In genomic region chr17:78361939-78362728, GRCm38 (mm10) we compare ENCODE assay signal across 8 mouse cellular contexts. TPM values are rescaled to one million over a fixed set of nuclear protein-coding genes. Genes with fewer than 3 reads are reported as not detected.
DNase-seq lines count a peak whose midpoint lies in the region; ATAC-seq lines count a peak whose summit lies in the region.

No protein-coding gene starts in this region.

- WGBS in kidney, embryonic 14.5 days = 69% methylated on average over 13 of the region's 13 CpGs
- WGBS in heart, embryonic 14.5 days = 66% methylated on average over 13 of the region's 13 CpGs
- 48% methylated on average over 13 of the region's 13 CpGs for WGBS in liver, embryonic 11.5 days
- 88% methylated on average over 13 of the region's 13 CpGs for WGBS in forebrain, embryonic 16.5 days

- peaks cover 15% of the 10 kb centered on the region for H3K4me1 ChIP-seq in kidney, embryonic 14.5 days (ENCODE audit: control insufficient read depth, insufficient read depth, low read length)
- peaks cover 0 to 5% of the 10 kb centered on the region in 2 experiments; a peak in 3 of 4 replicates for H3K4me1 ChIP-seq in heart, embryonic 14.5 days (ENCODE audit: control insufficient read depth in 2 of 2, insufficient read depth in 2 of 2, low read length in 2 of 2)
- H3K4me1 ChIP-seq in liver, embryonic 11.5 days (replicated peaks; ENCODE audit: control insufficient read depth, insufficient read depth, low read length) = peaks cover 5% of the 10 kb centered on the region
- H3K4me1 ChIP-seq in forebrain, embryonic 16.5 days (replicated peaks; ENCODE audit: control insufficient read depth, insufficient read depth, low read length) = peaks cover 11% of the 10 kb centered on the region

- H3K4me2 ChIP-seq in kidney, embryonic 14.5 days (replicated peaks; ENCODE audit: low read depth, low read length) = no peak overlapping the region
- H3K4me2 ChIP-seq in heart, embryonic 14.5 days (ENCODE audit: low read length) = no peak overlapping the region
- H3K4me2 ChIP-seq in liver, embryonic 11.5 days = peak overlapping the region; percentile 50
- no peak overlapping the region for H3K4me2 ChIP-seq in forebrain, embryonic 16.5 days (ENCODE audit: low read length)

- H3K9me3 ChIP-seq in kidney, embryonic 14.5 days (ENCODE audit: control insufficient read depth, low read length) = no peaks in the 10 kb centered on the region
- H3K9me3 ChIP-seq in heart, embryonic 14.5 days (ENCODE audit: control insufficient read depth, low read length) = no peaks in the 10 kb centered on the region
- no peaks in the 10 kb centered on the region for H3K9me3 ChIP-seq in liver, embryonic 11.5 days (ENCODE audit: control insufficient read depth, low read length)
- no peaks in the 10 kb centered on the region for H3K9me3 ChIP-seq in forebrain, embryonic 16.5 days (ENCODE audit: control insufficient read depth, low read length)

- H3K9ac ChIP-seq in kidney, embryonic 14.5 days (ENCODE audit: low read depth, low read length) = no peak overlapping the region
- H3K9ac ChIP-seq in heart, embryonic 14.5 days (ENCODE audit: low read length) = no peak overlapping the region
- 0 out of 2 replicates have a peak overlapping the region, but pooled peaks have one; percentile 21 for H3K9ac ChIP-seq in liver, embryonic 11.5 days (ENCODE audit: low read depth, low read length)
- H3K9ac ChIP-seq in forebrain, embryonic 16.5 days (replicated peaks; ENCODE audit: low read depth, low read length) = no peak overlapping the region

- ATAC-seq in kidney, embryonic 14.5 days (ENCODE audit: low FRiP score, low TSS enrichment) = no peak
- no peak; the same call in 1 of the 2 replicates for ATAC-seq in heart, embryonic 14.5 days (ENCODE audit: insufficient number of reproducible peaks, insufficient read depth, low FRiP score, low read depth)
- ATAC-seq in liver, embryonic 11.5 days (replicated peaks; ENCODE audit: low FRiP score) = peak; percentile 54; the same call in 1 of the 2 replicates
- ATAC-seq in cerebellum, adult (ENCODE audit: insufficient number of reproducible peaks, low FRiP score, low TSS enrichment) = no peak
- no peak for ATAC-seq in forebrain, embryonic 16.5 days

- no peaks in the 10 kb centered on the region; the same call in 1 of the 2 replicates for H3K36me3 ChIP-seq in kidney, embryonic 14.5 days (ENCODE audit: control insufficient read depth, insufficient read depth, low read length)
- H3K36me3 ChIP-seq in heart, embryonic 14.5 days (ENCODE audit: control insufficient read depth, insufficient read depth, low read length) = no peaks in the 10 kb centered on the region
- no peaks in the 10 kb centered on the region for H3K36me3 ChIP-seq in liver, embryonic 11.5 days (ENCODE audit: control insufficient read depth, insufficient read depth, low read length)
- no peaks in the 10 kb centered on the region for H3K36me3 ChIP-seq in forebrain, embryonic 16.5 days (ENCODE audit: control insufficient read depth, insufficient read depth)

- peak; percentile 57 for DNase-seq in kidney, adult 11 months
- no peak for DNase-seq in liver, embryonic 11.5 days (ENCODE audit: low spot score)
- DNase-seq in spleen, adult 18-20 months = peak; percentile 55 to 64
- no peak for DNase-seq in cerebellum, adult 11 months

- no peaks in the 10 kb centered on the region; the same call in 1 of the 2 replicates for H3K27me3 ChIP-seq in kidney, embryonic 14.5 days (ENCODE audit: control insufficient read depth, insufficient read depth, low read length)
- no peaks in the 10 kb centered on the region for H3K27me3 ChIP-seq in heart, embryonic 14.5 days (ENCODE audit: control insufficient read depth, insufficient read depth, low read length)
- H3K27me3 ChIP-seq in liver, embryonic 11.5 days (replicated peaks; ENCODE audit: control insufficient read depth, insufficient read depth, low read length) = no peaks in the 10 kb centered on the region
- no peaks in the 10 kb centered on the region for H3K27me3 ChIP-seq in forebrain, embryonic 16.5 days (replicated peaks; ENCODE audit: control insufficient read depth, insufficient read depth, low read length)

- no peak overlapping the region for H3K27ac ChIP-seq in kidney, embryonic 14.5 days (ENCODE audit: low read depth, low read length)
- H3K27ac ChIP-seq in heart, embryonic 14.5 days (replicated peaks in 1 of 2; ENCODE audit: control insufficient read depth in 1 of 2, insufficient read depth in 1 of 2, low read depth in 2 of 2, low read length in 2 of 2) = peak overlapping the region; percentile 56 to 57
- peak overlapping the region; percentile 41; the same call in 1 of the 2 replicates for H3K27ac ChIP-seq in liver, embryonic 11.5 days (ENCODE audit: low read depth, low read length)
- no peak overlapping the region for H3K27ac ChIP-seq in forebrain, embryonic 16.5 days (ENCODE audit: low read length)

- H3K4me3 ChIP-seq in kidney, embryonic 14.5 days (ENCODE audit: low read length) = no peak overlapping the region
- no peak overlapping the region for H3K4me3 ChIP-seq in heart, embryonic 14.5 days (ENCODE audit: control insufficient read depth in 1 of 2, insufficient read depth in 1 of 2, low read depth in 1 of 2, low read length in 2 of 2)
- H3K4me3 ChIP-seq in liver, embryonic 11.5 days (ENCODE audit: low read depth, low read length) = no peak overlapping the region
- H3K4me3 ChIP-seq in forebrain, embryonic 16.5 days (replicated peaks; ENCODE audit: low read length) = no peak overlapping the region

RNA-seq across cellular contexts. Expression of gene Fez2, which starts 55.8 kb away (rescaled TPM):
- polyA plus RNA-seq in kidney, embryonic 14.5 days (2014; fragmentation: Nextera tagmentation; extraction: Ambion mirVana) = 30.8 and 42.0 TPM in 2 replicates
- polyA plus RNA-seq in heart, embryonic 14.5 days (2014; fragmentation: Nextera tagmentation; extraction: Ambion mirVana) = 54.1 and 56.9 TPM in 2 replicates
- polyA plus RNA-seq in liver, embryonic 11.5 days (2014; fragmentation: Nextera tagmentation; extraction: Ambion mirVana) = 30.9 and 33.3 TPM in 2 replicates
- polyA plus RNA-seq in forebrain, embryonic 16.5 days (2015; fragmentation: Nextera tagmentation; extraction: Ambion mirVana) = 40.2 and 46.7 TPM in 2 replicates

Comparison
In these comparisons a context has a peak if more than half of its experiments do, and no peak if none do; other contexts are left out.
1. DNase-seq: peak in kidney, adult 11 months (single experiment) and spleen, adult 18-20 months (2 of 2); none in liver, embryonic 11.5 days (single experiment) and cerebellum, adult 11 months (single experiment).
2. H3K27ac ChIP-seq: peak in heart, embryonic 14.5 days (2 of 2) and liver, embryonic 11.5 days (single experiment); none in kidney, embryonic 14.5 days (single experiment) and forebrain, embryonic 16.5 days (single experiment).